Mouse (Mus musculus): ENCODE measurements around the gene Il1rapl2. TPM values are rescaled to one million over a fixed set of nuclear protein-coding genes. Genes with fewer than 3 reads are reported as not detected.

Gene Il1rapl2
- total and polyA plus RNA-seq, 3 experiments, result not detected

DNA sequence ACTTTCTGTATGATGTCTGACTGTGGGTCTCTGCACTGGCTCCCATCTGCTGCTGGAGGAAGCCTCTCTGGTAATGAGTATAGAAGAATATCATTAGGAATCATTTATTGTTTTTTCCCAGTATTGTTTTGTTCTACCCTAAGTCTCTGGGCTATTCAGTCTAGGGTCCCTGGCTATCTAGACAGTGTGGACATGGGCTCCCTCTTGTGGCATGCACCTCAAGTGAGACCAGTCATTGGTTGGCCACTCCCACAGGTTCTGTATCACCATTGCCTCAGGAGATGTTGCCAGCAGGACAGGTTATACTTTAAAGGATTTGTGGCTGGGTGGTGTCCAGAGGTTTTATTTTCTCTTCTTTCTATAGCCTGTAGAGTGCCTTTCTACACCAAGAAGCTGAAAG is 50.3 kb downstream of the Il1rapl2 start:
- peak; percentile 44 for DNase-seq (ENCODE audit: extremely low read depth)

DNA sequence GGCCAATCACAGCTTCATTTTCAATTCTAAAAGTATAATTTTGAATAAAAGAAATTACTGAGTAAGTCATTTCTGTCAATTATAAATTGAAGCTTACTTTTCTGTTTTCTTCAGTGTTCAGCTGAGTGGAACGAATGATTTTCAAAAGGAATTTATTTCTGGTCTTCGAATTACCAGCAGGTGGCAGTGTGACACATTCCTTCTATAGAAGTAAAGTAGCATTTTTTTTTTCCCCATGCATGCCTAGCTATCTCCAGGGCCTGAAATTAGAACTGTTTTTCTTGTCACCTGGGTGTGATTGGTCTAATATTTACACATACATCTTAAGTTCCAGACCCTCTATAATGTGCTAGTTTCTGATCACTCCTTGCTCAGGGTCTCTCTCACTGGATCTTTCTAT is 96.6 kb downstream of the Il1rapl2 start:
- H3K4me2 ChIP-seq (ENCODE audit: insufficient read depth, low read depth, poor library complexity, severe bottlenecking), result no peak overlapping the region
- H3K9me3 ChIP-seq (replicated peaks; ENCODE audit: low read length), result no peaks in the 10 kb centered on the region
- no peak overlapping the region for H3K27ac ChIP-seq (ENCODE audit: insufficient read depth, low read depth)
- TF ChIP-seq MAFK (IDR thresholded peaks at IDR 0.05; ENCODE audit: insufficient replicate concordance, low read length), result no peak
- TF ChIP-seq ZNF384 (IDR thresholded peaks at IDR 0.05; ENCODE audit: low read depth, low read length), result peak; percentile 76
- TF ChIP-seq CTCF (conservative IDR thresholded peaks at IDR 0.05 in 1 of 2, IDR thresholded peaks at IDR 0.05 in 1 of 2; ENCODE audit: low read depth in 2 of 2, low read length in 2 of 2), result peak in 1 of 2 experiments; percentile 49; a peak in 2 of 4 replicates
- no peak for TF ChIP-seq GABPA (IDR thresholded peaks at IDR 0.05; ENCODE audit: insufficient replicate concordance, low read depth, low read length)
- TF ChIP-seq SMC3 (IDR thresholded peaks at IDR 0.05; ENCODE audit: low read depth, low read length), result peak; percentile 38; the same call in 1 of the 2 replicates
- no peak for TF ChIP-seq POLR2AphosphoS2 (IDR thresholded peaks at IDR 0.05; ENCODE audit: low read depth, low read length)
- TF ChIP-seq RAD21 (IDR thresholded peaks at IDR 0.05; ENCODE audit: low read depth, low read length), result peak; percentile 46
- dilution Hi-C loops (cut with MboI; ENCODE audit: extremely low pct_ligation_motif_present, extremely low pct_unique_long_range_greater_than_20kb, low sequenced_read_pairs), result no loop called here
- H3K36me3 ChIP-seq (replicated peaks in 1 of 2; ENCODE audit: control insufficient read depth in 1 of 2, insufficient read depth in 1 of 2, low read length in 1 of 2), result no peaks in the 10 kb centered on the region
- H3K4me1 ChIP-seq (ENCODE audit: control insufficient read depth in 1 of 2, insufficient read depth in 2 of 2), result no peaks in the 10 kb centered on the region
- peak; percentile 40 for DNase-seq (ENCODE audit: extremely low read depth)
- in situ Hi-C loops (cut with MboI; ENCODE audit: low pct_ligation_motif_present, low pct_unique_long_range_greater_than_20kb, low sequenced_read_pairs), result no loop called here
- no peaks in the 10 kb centered on the region for H3K27me3 ChIP-seq (replicated peaks)
- no peaks in the 10 kb centered on the region for H3K79me2 ChIP-seq (replicated peaks; ENCODE audit: control insufficient read depth, extremely low read depth, insufficient read depth, poor library complexity, severe bottlenecking)
- no peak overlapping the region for H3K4me3 ChIP-seq (replicated peaks in 1 of 3; ENCODE audit: low read depth in 2 of 3, low read length in 2 of 3, poor library complexity in 1 of 3)
- no peak overlapping the region for H3K9ac ChIP-seq (ENCODE audit: insufficient read depth, low read depth)

More for the DNA sequence above, 50.3 kb downstream of the Il1rapl2 start:
- H3K4me3 ChIP-seq (replicated peaks in 1 of 3; ENCODE audit: low read depth in 2 of 3, low read length in 2 of 3, poor library complexity in 1 of 3), result no peak overlapping the region
- peak in 1 of 2 experiments; percentile 58; a peak in 2 of 4 replicates for TF ChIP-seq CTCF (conservative IDR thresholded peaks at IDR 0.05 in 1 of 2, IDR thresholded peaks at IDR 0.05 in 1 of 2; ENCODE audit: low read depth in 2 of 2, low read length in 2 of 2)
- no peak for TF ChIP-seq E2F4 (IDR thresholded peaks at IDR 0.05; ENCODE audit: insufficient replicate concordance, low read depth, low read length)
- no peak for TF ChIP-seq KAT2A (IDR thresholded peaks at IDR 0.05; ENCODE audit: insufficient replicate concordance, low read length)
- TF ChIP-seq ZMIZ1 (IDR thresholded peaks at IDR 0.05; ENCODE audit: low read depth, low read length), result no peak
- peak; percentile 61 for TF ChIP-seq RAD21 (IDR thresholded peaks at IDR 0.05; ENCODE audit: low read depth, low read length)
- TF ChIP-seq SMC3 (IDR thresholded peaks at IDR 0.05; ENCODE audit: low read depth, low read length), result peak; percentile 58
- no peak for TF ChIP-seq TBP (conservative IDR thresholded peaks at IDR 0.05; ENCODE audit: low read depth, low read length)
- no peak for TF ChIP-seq JUN (IDR thresholded peaks at IDR 0.05; ENCODE audit: insufficient read depth, low read depth, low read length)
- TF ChIP-seq ETS1 (conservative IDR thresholded peaks at IDR 0.05; ENCODE audit: low read depth, low read length), result no peak
- no peak for TF ChIP-seq MXI1 (IDR thresholded peaks at IDR 0.05; ENCODE audit: low read depth, low read length)
- no peak for TF ChIP-seq IRF4 (IDR thresholded peaks at IDR 0.05; ENCODE audit: low read depth, low read length)
- no peak for TF ChIP-seq MAFK (IDR thresholded peaks at IDR 0.05; ENCODE audit: insufficient replicate concordance, low read length)
- no peak for TF ChIP-seq TCF12 (IDR thresholded peaks at IDR 0.05; ENCODE audit: low read depth, low read length)
- no peaks in the 10 kb centered on the region for H3K27me3 ChIP-seq (replicated peaks)
- no peaks in the 10 kb centered on the region for H3K79me2 ChIP-seq (replicated peaks; ENCODE audit: control insufficient read depth, extremely low read depth, insufficient read depth, poor library complexity, severe bottlenecking)
- dilution Hi-C loops (cut with MboI; ENCODE audit: extremely low pct_ligation_motif_present, extremely low pct_unique_long_range_greater_than_20kb, low sequenced_read_pairs) (no loop called here), in situ Hi-C loops (cut with MboI; ENCODE audit: low pct_ligation_motif_present, low pct_unique_long_range_greater_than_20kb, low sequenced_read_pairs) (no loop called here)
- no peaks in the 10 kb centered on the region for H3K36me3 ChIP-seq (replicated peaks in 1 of 2; ENCODE audit: control insufficient read depth in 1 of 2, insufficient read depth in 1 of 2, low read length in 1 of 2)
- H3K9me3 ChIP-seq (replicated peaks; ENCODE audit: low read length), result no peaks in the 10 kb centered on the region
- no peak overlapping the region for H3K27ac ChIP-seq (ENCODE audit: insufficient read depth, low read depth)
- H3K9ac ChIP-seq (ENCODE audit: insufficient read depth, low read depth), result no peak overlapping the region
- no peak overlapping the region for H3K4me2 ChIP-seq (ENCODE audit: insufficient read depth, low read depth, poor library complexity, severe bottlenecking)
- H3K4me1 ChIP-seq (ENCODE audit: control insufficient read depth in 1 of 2, insufficient read depth in 2 of 2), result no peaks in the 10 kb centered on the region

Measured in CH12.LX (cell line).